Mouse (Mus musculus) lung, postnatal 14 days (tissue): ENCODE measurements at regions not wholly inside any gene's neighbourhood (a gene's known extent, or its start where the extent isn't known, plus 50 kb on each side); places are given as distances from the start of the nearest gene placed in this dataset.

Experiments
- DNase-seq: peaks from one replicate; pipeline ENCODE4 v3.0.0; 2021

DNA sequence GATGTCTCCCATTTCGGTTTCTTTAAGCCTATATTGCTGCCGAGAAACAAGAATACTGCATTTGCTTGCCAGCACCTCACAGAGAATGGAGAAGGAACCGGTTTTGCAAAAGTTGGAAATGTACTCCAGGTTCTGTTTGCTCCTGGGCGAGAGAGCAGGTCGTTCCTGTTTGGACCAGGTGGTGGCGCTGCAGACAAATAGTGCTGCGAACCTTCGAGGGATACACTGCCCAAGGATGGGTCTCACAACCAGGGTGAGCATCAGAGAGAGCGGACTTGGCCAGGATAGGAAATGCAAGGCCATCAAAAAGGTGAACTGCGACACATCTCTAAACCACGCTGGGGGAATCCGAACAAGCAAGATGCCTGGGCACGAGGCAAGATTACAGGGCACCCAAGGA lies 54.0 kb upstream of the Ets2 start:
- peak; percentile 87 for DNase-seq

DNA sequence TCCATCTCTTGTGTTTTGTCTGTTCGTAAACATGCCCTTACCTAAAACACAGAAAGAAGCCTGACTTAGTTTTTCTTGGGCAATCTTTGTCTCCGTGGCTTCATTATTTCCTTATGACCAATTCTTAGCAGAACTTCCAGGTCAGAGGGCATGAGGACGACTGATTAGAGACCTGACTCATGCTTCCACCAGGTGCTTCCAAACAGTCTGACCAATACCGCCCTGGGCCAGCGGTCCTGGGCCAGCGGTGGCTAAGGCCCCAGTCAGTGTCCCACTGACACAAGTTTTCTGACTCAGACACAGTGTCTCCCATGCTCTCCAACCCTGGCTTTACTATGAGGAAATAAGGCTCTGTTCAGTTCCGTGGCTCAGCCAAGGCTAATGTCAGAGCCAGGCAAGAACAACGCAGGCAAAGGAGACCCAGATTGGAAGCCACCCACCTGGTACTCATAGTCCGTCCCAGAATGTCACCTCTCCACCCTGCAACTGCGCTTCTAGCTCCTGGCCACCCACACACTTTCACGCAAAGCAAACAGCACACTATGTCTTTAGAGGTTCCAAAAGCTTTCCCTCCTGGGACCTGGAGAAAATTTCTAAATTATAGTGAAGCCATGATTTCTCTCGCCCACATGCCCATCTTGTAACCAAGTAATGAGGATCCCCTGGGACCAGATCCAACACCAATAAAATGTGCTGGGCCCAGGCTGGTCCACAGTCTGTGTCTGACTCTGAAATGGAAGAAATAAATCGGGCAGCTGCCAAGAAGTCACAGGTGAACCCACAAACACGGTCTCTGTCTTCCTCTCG lies 56.6 kb upstream of the Erg start:
- no peak for DNase-seq

DNA sequence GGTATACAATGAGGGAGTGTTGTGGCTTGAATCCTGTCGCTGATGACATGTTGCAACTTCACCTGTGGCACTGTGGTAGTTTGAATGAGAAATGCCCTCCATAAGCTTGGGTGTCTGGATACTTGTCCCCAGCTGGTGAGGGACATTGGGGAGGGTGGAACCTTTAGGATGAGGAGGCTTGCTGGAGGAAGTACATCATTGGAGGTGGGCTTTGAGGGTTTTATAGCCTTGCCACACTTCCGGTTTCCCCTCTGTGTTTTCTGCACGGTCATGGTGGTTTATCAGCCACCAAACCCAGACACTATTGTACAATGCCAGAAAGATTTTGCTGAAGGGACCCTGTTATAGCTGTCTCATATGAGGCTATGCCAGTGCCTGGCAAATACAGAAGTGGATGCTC lies 54.3 kb upstream of the Erg start:
- DNase-seq, result no peak

DNA sequence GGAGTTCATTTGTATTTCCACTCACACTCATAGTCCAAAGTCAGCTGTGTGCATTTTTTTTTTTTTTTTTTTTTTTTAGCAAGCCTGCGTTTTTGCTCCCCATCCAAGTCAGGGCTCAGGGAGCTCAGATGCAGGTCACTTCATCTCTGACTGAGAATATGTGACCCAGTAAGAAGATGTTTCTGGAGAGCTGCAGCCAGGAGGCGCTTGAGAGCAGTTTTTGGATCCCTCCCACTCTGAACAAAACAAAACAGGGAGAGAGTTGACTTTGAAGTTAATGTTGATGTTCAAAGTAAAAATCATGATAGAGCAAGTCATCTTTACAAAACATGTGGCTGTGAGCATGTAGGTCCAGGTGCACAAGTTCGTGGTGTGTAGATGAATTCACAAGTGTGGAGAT lies 53.3 kb upstream of the Erg start:
- DNase-seq, result no peak

DNA sequence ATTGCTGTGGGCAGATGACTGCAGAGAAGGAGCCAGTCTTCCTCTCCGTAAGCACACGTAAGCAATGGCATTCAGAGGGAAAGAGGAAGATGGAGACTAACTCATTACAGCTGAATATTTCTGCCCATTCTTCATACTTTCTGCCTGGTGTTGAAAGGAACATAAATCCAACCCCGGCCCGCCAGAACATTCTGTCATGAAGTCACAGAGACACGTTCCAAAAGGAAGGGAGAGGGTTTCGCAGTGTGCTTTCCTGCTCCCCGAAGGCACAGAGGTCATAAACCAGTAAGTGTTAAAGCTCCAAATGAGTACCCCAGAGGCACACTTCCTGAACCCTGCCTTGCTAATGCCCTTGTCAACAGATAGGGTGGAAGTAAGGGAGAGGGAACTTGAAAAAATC lies 51.5 kb upstream of the Erg start:
- DNase-seq, result no peak

DNA sequence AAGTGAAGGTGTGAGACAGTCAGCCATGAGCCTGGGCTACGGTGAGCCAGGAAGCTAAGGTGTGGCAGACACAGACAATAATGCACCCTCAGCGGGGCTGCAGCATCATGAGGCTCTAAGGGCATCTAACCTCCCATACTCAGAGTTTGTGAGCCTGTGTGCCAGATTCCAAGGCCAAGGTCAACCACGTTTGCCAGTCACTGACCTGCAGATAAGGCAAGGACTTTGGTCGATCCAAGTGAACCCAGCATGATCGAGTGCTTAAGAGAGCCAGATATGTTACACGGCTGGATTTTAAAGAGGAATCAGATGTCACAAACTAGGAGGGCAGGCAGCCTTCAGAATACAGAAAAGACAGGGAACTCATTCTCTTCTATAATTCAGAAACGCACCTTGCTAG lies 50.2 kb upstream of the Erg start:
- DNase-seq, result no peak
